Mouse (Mus musculus): Measurements from ENCODE around the gene Rpf2.

DNA sequence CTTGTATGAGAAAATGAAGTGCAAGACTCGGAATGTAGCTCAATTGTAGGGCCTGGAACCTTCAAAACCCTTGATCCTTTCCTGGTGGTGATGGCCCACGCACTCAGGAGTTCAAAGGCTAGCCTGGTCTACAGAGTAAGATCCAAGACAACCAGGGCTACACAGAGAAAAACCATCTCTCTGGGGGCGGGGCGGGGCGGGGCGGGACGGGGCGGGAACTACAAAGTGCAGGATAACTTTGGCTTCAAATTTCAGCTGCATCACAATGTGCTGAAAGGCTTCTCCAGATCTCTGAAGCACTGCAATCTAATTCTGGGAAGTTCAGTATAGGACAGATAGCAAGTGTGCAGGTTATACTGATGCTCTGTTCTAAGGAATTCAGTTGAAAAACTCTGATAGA, 12.7 kb upstream of the Rpf2 start:
- TF ChIP-seq EP300 (IDR thresholded peaks at IDR 0.05; ENCODE audit: low read depth) (no peak), CTCF (IDR thresholded peaks at IDR 0.05; ENCODE audit: low read depth) (no peak)

Measured in liver, embryonic 14.5 days (tissue).